Mouse (Mus musculus) midbrain, embryonic 14.5 days (tissue): ENCODE data around the gene Pclaf. TPM values are rescaled to one million over a fixed set of nuclear protein-coding genes. Genes with fewer than 3 reads are reported as not detected.

ENCODE experiments used
- ATAC-seq: fragments of 200-750 bp; cut with Nextera tagmentation; 2 replicates; pipeline ENCODE4 v1.8.0; 2017; ENCODE audit warnings: moderate number of reproducible peaks, moderate library complexity; ENCODE audit not compliant: low FRiP score, low TSS enrichment
- DNase-seq: peaks from one replicate; pipeline ENCODE4 v3.0.0-alpha.2; 2015
- H3K27ac ChIP-seq: fragments of 300-500 bp; sonication (generic); replicated peaks from 2 replicates; pipeline ENCODE4 v1.5.1; 2014; ENCODE audit warnings: mild to moderate bottlenecking, low read depth, low read length, moderate library complexity
- H3K27me3 ChIP-seq: fragments of 300-500 bp; sonication (generic); 2 replicates; pipeline ENCODE4 v1.6.1; 2014; ENCODE audit warnings: low read length, control low read depth, mixed read lengths; ENCODE audit not compliant: control insufficient read depth, insufficient read depth
- H3K36me3 ChIP-seq: fragments of 300-500 bp; sonication (generic); 2 replicates; pipeline ENCODE4 v1.6.1; 2014; ENCODE audit warnings: low read length, control low read depth; ENCODE audit not compliant: control insufficient read depth, insufficient read depth
- H3K4me1 ChIP-seq: fragments of 300-500 bp; sonication (generic); 2 replicates; pipeline ENCODE4 v1.6.1; 2014; ENCODE audit warnings: mild to moderate bottlenecking, antibody characterized with exemption, low read length, control low read depth; ENCODE audit not compliant: control insufficient read depth, insufficient read depth
- H3K4me2 ChIP-seq: fragments of 300-500 bp; sonication (generic); 2 replicates; pipeline ENCODE4 v1.6.1; 2014; ENCODE audit warnings: mild to moderate bottlenecking, low read length, moderate library complexity
- H3K4me3 ChIP-seq: fragments of 300-500 bp; sonication (generic); replicated peaks from 2 replicates; pipeline ENCODE4 v1.5.1; 2014; ENCODE audit warnings: low read depth, low read length
- H3K9ac ChIP-seq: fragments of 300-500 bp; sonication (generic); replicated peaks from 2 replicates; pipeline ENCODE4 v1.6.1; 2014; ENCODE audit warnings: mild to moderate bottlenecking, low read length, moderate library complexity
- H3K9me3 ChIP-seq: fragments of 300-500 bp; sonication (generic); 2 replicates; pipeline ENCODE4 v1.6.1; 2016; ENCODE audit warnings: low read length, control low read depth, mixed read lengths; ENCODE audit not compliant: control insufficient read depth
- WGBS: fragments of 180-500 bp; shearing (Covaris S2); extraction: QIAGEN DNeasy Blood & Tissue Kit; methylation state at CpG from one replicate; pipeline ENCODE4 v1.1.7; 2014; 5-methylcytosine and 5-hydroxymethylcytosine counted together
- polyA plus RNA-seq: library from polyadenylated mRNA; unstranded; fragments of >200 nt; fragmentation: Nextera tagmentation; extraction: Ambion mirVana; gene quantifications from 2 replicates; pipeline ENCODE4 v1.2.1, GENCODE M21; 2014

Gene Pclaf
- 16.8 and 27.1 TPM in 2 replicates for polyA plus RNA-seq

DNA sequence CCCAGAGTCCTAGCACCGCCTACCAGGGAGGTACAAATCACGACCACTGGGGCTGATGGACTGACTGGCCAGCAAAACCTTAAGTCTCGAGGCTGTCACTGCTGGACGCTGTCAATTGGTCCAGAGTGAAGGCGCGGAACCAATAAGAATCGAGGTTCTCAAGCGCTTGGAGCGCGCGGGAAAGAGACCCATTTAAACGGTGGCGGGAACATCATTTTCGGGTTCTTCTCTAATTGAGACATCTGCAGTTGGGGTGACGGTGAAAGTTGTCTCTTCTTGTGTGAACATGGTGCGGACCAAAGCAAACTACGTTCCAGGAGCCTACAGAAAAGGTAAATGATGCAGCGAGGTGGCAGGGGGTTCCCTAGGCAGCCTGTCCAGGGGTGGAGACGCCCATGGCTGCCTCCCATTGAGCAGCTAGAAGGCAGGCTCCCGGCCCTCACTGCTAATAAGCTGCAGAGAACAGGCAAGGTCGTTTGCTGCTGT, at the start of gene Pclaf:
Gene Pclaf, plus strand, starts transcription at position 95 of the 486 bp plus-strand sequence.
- H3K36me3 ChIP-seq = 0 out of 2 replicates have a peak, but pooled peaks cover under 1% of the 10 kb centered on the region
- no peak within 1 kb of the TSS for H3K27ac ChIP-seq
- H3K4me3 ChIP-seq = peak within 1 kb of the TSS; percentile 39
- H3K9me3 ChIP-seq = no peaks in the 10 kb centered on the region
- H3K4me2 ChIP-seq = peak within 1 kb of the TSS; percentile 72
- under 1% methylated on average over 21 of the region's 21 CpGs for WGBS
- peak within 1 kb of the TSS; percentile 34 for H3K9ac ChIP-seq
- DNase-seq = peak; percentile 88
- H3K4me1 ChIP-seq = peaks cover 15% of the 10 kb centered on the region; the same call in 1 of the 2 replicates
- peak; percentile 67 for ATAC-seq
- H3K27me3 ChIP-seq = no peaks in the 10 kb centered on the region

DNA sequence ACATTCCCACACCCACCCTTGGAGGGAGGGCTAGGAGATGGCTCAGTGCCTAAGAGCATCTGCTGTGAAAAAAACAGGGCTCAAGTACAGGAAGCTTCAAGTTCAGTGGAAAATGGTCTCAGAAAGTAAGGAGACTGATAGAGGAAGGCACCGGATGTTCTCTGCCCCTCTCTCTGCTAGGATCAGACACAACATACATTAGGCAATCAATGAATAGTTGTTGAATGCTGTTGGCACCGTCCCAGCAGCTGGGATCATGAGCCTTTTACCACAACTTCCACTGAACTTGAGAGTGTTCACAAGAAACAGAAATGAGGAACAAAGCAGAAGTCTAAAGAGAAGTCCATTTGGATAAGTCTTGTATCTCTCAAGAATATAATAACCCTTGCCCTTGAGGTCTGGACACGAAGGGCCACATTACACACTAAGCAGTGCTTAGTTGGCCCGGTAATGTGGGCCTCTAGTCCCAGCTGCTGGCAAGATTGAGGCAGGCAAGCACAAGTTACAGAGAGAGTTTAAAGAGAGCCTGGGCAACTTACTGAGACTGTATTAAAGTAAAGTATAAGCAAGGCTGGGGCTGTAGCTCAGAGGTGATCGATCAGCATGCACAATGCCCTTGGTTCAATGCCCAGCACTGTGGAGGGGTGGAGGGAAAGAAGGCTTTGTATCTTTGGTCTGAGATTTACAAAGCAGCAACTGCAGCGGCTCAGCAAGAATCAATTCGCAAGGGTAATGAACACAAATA, 45.4 kb upstream of the Pclaf start:
- 53% methylated on average over 7 of the region's 7 CpGs for WGBS
- Histone ChIP-seq H3K27me3 (no peaks in the 10 kb centered on the region), H3K4me2 (no peak overlapping the region), H3K4me3 (no peak overlapping the region), H3K36me3 (no peaks in the 10 kb centered on the region), H3K27ac (peak overlapping the region; percentile 14), H3K9ac (0 out of 2 replicates have a peak overlapping the region, but pooled peaks have one; percentile 14), H3K9me3 (no peaks in the 10 kb centered on the region), H3K4me1 (peaks cover 12% of the 10 kb centered on the region)
- peak; percentile 56 for DNase-seq
- ATAC-seq = no peak

DNA sequence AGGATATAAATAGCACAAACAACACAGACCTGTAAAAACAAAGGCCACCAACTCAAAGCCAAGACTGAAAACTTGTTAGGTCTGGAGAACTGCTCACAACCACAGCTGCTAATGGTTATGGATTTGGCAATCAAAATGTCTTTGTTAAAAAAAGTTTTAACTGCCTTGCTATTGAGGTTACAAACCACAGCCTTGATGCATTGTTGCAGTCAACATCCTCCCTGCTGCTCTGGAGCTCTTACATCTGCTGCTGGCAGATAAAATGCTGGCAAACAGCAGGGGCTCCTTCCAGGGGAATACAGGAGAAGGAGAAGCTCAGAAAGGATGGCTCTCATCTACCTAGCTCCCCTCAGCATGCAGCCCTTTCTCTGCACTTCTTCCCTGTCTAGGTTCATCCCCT, 41.9 kb upstream of the Pclaf start:
- H3K4me2 ChIP-seq = no peak overlapping the region
- no peak overlapping the region for H3K27ac ChIP-seq
- no peaks in the 10 kb centered on the region for H3K27me3 ChIP-seq
- ATAC-seq = no peak
- peaks cover 12% of the 10 kb centered on the region for H3K4me1 ChIP-seq
- DNase-seq = no peak
- H3K9me3 ChIP-seq = no peaks in the 10 kb centered on the region
- H3K9ac ChIP-seq = no peak overlapping the region
- peaks cover 19% of the 10 kb centered on the region for H3K36me3 ChIP-seq
- no peak overlapping the region for H3K4me3 ChIP-seq

- ATAC-seq (no peak), DNase-seq (peak; percentile 77)
- H3K9me3 ChIP-seq = no peaks in the 10 kb centered on the region
- H3K4me3 ChIP-seq = no peak overlapping the region
- no peak overlapping the region for H3K27ac ChIP-seq
- no peaks in the 10 kb centered on the region for H3K27me3 ChIP-seq
- WGBS = 17% methylated on average over 1 of the region's 1 CpGs
- H3K9ac ChIP-seq = no peak overlapping the region
- no peak overlapping the region for H3K4me2 ChIP-seq
- H3K4me1 ChIP-seq = peaks cover 1% of the 10 kb centered on the region
- peaks cover 27% of the 10 kb centered on the region for H3K36me3 ChIP-seq
Measured at GRCm38 (mm10) chr9:65850203-65850602, 39.8 kb upstream of the Pclaf start.

DNA sequence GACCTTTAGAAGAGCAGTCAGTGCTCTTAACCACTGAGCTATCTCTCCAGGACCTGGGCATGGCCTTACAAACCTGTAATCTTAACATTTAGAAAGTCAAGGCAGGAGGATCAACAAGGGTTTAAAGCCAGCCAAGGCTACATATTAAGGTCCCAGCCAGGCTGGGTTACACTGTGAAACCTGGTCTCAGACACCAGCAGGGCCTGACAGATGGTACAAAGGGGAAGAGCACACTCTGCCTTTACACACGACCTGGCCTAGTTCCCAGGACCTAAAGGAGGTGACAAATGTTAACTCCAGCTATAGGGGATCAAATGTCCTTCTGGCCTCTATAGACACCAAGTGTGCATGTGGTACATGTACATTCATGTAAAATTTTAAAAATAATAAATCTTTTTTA, 30.4 kb upstream of the Pclaf start:
- Histone ChIP-seq H3K4me2 (no peak overlapping the region), H3K27me3 (no peaks in the 10 kb centered on the region), H3K27ac (no peak overlapping the region), H3K36me3 (peaks cover 42% of the 10 kb centered on the region), H3K9ac (no peak overlapping the region), H3K4me3 (no peak overlapping the region), H3K9me3 (no peaks in the 10 kb centered on the region), H3K4me1 (no peaks in the 10 kb centered on the region)
- ATAC-seq (no peak), DNase-seq (no peak)
- WGBS = 61% methylated on average over 1 of the region's 1 CpGs

DNA sequence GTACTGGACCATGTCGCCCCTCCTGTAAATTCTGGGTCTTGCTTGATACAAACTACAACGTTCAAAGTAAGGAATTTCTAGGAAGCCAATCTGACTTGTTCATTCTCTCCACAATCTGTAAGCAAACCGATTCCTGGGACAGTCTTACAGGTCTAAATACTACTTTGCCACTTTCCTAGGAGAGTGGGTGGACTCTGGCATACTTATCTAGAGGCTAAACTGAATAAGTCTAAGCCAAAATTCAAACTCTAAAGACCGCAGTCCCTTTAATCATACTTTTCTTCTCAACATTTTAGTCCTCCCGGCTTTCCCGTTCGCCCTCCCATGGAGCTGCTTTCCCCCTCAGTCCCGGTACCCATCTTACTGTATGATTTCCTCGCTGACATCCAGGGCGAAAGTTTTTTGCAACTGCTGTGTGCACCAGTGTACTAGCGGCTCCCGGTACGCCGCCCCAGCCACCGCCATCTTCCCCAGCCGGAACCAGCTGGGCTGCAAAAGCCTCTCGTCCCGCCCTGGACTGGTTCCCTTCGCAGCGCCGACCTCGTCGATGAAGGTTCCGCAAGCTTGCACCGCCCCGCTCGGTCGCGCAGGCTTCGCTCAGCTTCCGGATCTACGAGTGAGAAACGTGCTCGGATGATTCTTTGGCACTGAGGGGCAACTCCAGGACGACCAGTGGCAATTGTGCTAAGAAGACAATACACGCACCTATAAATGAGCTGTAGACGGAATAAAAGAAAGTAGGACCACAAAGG, 5.3 kb upstream of the Pclaf start:
- peak; percentile 80; the same call in 1 of the 2 replicates for ATAC-seq

GRCm38 (mm10) chr9:65891126-65891525, 1.1 kb downstream of the Pclaf start:
- no peaks in the 10 kb centered on the region for H3K27me3 ChIP-seq
- peak overlapping the region; percentile 72 for H3K4me2 ChIP-seq
- H3K36me3 ChIP-seq = 0 out of 2 replicates have a peak, but pooled peaks cover 3% of the 10 kb centered on the region
- H3K9me3 ChIP-seq = no peaks in the 10 kb centered on the region
- no peak overlapping the region for H3K27ac ChIP-seq
- DNase-seq (no peak), ATAC-seq (no peak)
- peak overlapping the region; percentile 39; the same call in 1 of the 2 replicates for H3K4me3 ChIP-seq
- peaks cover 15% of the 10 kb centered on the region; the same call in 1 of the 2 replicates for H3K4me1 ChIP-seq
- no peak overlapping the region for H3K9ac ChIP-seq
- WGBS = 3% methylated on average over 5 of the region's 5 CpGs

More for the DNA sequence above, 5.3 kb upstream of the Pclaf start:
- DNase-seq = peak; percentile 94
- H3K27ac ChIP-seq = peak overlapping the region; percentile 65
- H3K4me2 ChIP-seq = peak overlapping the region; percentile 74
- H3K4me3 ChIP-seq = peak overlapping the region; percentile 57
- H3K9ac ChIP-seq = peak overlapping the region; percentile 71
- peaks cover 7% of the 10 kb centered on the region; the same call in 1 of the 2 replicates for H3K36me3 ChIP-seq
- H3K27me3 ChIP-seq = no peaks in the 10 kb centered on the region
- WGBS = under 1% methylated on average over 37 of the region's 37 CpGs
- H3K9me3 ChIP-seq = no peaks in the 10 kb centered on the region
- peaks cover 7% of the 10 kb centered on the region for H3K4me1 ChIP-seq

DNA sequence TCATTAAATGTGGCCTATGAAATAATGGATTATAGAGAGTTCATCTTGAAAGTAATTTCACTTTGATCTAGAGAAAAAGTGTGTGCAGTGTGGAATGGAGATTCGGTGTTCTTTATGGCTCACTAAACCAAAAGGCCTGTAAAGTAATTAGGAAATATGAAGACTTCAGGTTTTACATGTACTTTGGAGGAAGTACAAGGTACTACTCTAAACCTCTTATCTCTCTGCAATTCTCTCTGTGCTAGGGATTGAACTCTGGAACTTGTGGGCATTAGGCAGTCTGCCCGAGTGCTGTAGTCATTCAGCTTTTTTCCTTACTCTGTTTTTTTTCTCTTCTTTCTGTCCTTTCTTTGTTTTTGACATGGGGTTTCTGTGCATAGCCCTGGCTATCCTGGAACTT, 6.9 kb downstream of the Pclaf start:
- ATAC-seq = no peak
- no peaks in the 10 kb centered on the region for H3K9me3 ChIP-seq
- no peak overlapping the region for H3K9ac ChIP-seq
- H3K27ac ChIP-seq = no peak overlapping the region
- no peak overlapping the region for H3K4me2 ChIP-seq
- H3K4me3 ChIP-seq = no peak overlapping the region
- no peak for DNase-seq
- peaks cover 3% of the 10 kb centered on the region; the same call in 1 of the 2 replicates for H3K36me3 ChIP-seq
- H3K27me3 ChIP-seq = no peaks in the 10 kb centered on the region
- WGBS = 91% methylated on average over 2 of the region's 2 CpGs
- H3K4me1 ChIP-seq = no peaks in the 10 kb centered on the region
